In genomic region chr19:32739686-32740085, GRCm38 (mm10) we compare ENCODE assay signal across 8 mouse cellular contexts. TPM values are rescaled to one million over a fixed set of nuclear protein-coding genes. Genes with fewer than 3 reads are reported as not detected.
DNase-seq lines count a peak whose midpoint lies in the region; ATAC-seq lines count a peak whose summit lies in the region.

Gene Atad1 (minus strand): TSS chr19:32739786.

- H3K9me3 ChIP-seq in liver, embryonic 11.5 days (ENCODE audit: control insufficient read depth, low read length), result no peaks in the 10 kb centered on the region
- H3K9me3 ChIP-seq in embryonic facial prominence, embryonic 11.5 days (replicated peaks; ENCODE audit: control insufficient read depth, low read length), result no peaks in the 10 kb centered on the region
- no peaks in the 10 kb centered on the region for H3K9me3 ChIP-seq in heart, embryonic 13.5 days
- H3K9me3 ChIP-seq in neural tube, embryonic 12.5 days, result no peaks in the 10 kb centered on the region

- H3K4me1 ChIP-seq in liver, embryonic 11.5 days (replicated peaks; ENCODE audit: control insufficient read depth, insufficient read depth, low read length), result no peaks in the 10 kb centered on the region
- no peaks in the 10 kb centered on the region for H3K4me1 ChIP-seq in embryonic facial prominence, embryonic 11.5 days (ENCODE audit: control insufficient read depth, insufficient read depth, low read length)
- no peaks in the 10 kb centered on the region for H3K4me1 ChIP-seq in heart, embryonic 13.5 days
- no peaks in the 10 kb centered on the region for H3K4me1 ChIP-seq in neural tube, embryonic 12.5 days

- WGBS in liver, embryonic 11.5 days, result 84% methylated on average over 4 of the region's 4 CpGs
- WGBS in embryonic facial prominence, embryonic 11.5 days, result 89% methylated on average over 4 of the region's 4 CpGs
- WGBS in heart, embryonic 13.5 days, result 84% methylated on average over 4 of the region's 4 CpGs
- 94% methylated on average over 4 of the region's 4 CpGs for WGBS in neural tube, embryonic 12.5 days

- intact Hi-C loops in left cerebral cortex, postnatal 10 days (cut with DNase I), result no loop called here

- H3K27me3 ChIP-seq in liver, embryonic 11.5 days (replicated peaks; ENCODE audit: control insufficient read depth, insufficient read depth, low read length), result no peaks in the 10 kb centered on the region
- H3K27me3 ChIP-seq in embryonic facial prominence, embryonic 11.5 days (ENCODE audit: control insufficient read depth, insufficient read depth, low read length), result no peaks in the 10 kb centered on the region
- H3K27me3 ChIP-seq in heart, embryonic 13.5 days (replicated peaks), result no peaks in the 10 kb centered on the region
- no peaks in the 10 kb centered on the region for H3K27me3 ChIP-seq in neural tube, embryonic 12.5 days (replicated peaks)

- DNase-seq in liver, embryonic 11.5 days (ENCODE audit: low spot score), result no peak
- no peak for DNase-seq in liver
- DNase-seq in embryonic facial prominence, embryonic 11.5 days (ENCODE audit: low spot score), result no peak
- no peak for DNase-seq in left cerebral cortex, postnatal 10 days (ENCODE audit: extremely low spot score in 1 of 2, low spot score in 2 of 2)
- DNase-seq in frontal cortex, postnatal 14 days (ENCODE audit: low spot score in 2 of 2), result no peak
- no peak for DNase-seq in kidney, postnatal 25 days

- no peak within 1 kb of the TSS for H3K9ac ChIP-seq in liver, embryonic 11.5 days (ENCODE audit: low read depth, low read length)
- H3K9ac ChIP-seq in embryonic facial prominence, embryonic 11.5 days (replicated peaks; ENCODE audit: low read length), result no peak within 1 kb of the TSS
- H3K9ac ChIP-seq in heart, embryonic 13.5 days, result no peak within 1 kb of the TSS
- no peak within 1 kb of the TSS for H3K9ac ChIP-seq in neural tube, embryonic 12.5 days

- H3K4me2 ChIP-seq in liver, embryonic 11.5 days, result no peak within 1 kb of the TSS
- no peak within 1 kb of the TSS for H3K4me2 ChIP-seq in embryonic facial prominence, embryonic 11.5 days (ENCODE audit: low read depth, low read length)
- no peak within 1 kb of the TSS for H3K4me2 ChIP-seq in heart, embryonic 13.5 days
- no peak within 1 kb of the TSS for H3K4me2 ChIP-seq in neural tube, embryonic 12.5 days (replicated peaks)

- no peaks in the 10 kb centered on the region for H3K36me3 ChIP-seq in liver, embryonic 11.5 days (ENCODE audit: control insufficient read depth, insufficient read depth, low read length)
- no peaks in the 10 kb centered on the region for H3K36me3 ChIP-seq in embryonic facial prominence, embryonic 11.5 days (replicated peaks; ENCODE audit: control insufficient read depth, insufficient read depth, low read depth, low read length)
- no peaks in the 10 kb centered on the region for H3K36me3 ChIP-seq in heart, embryonic 13.5 days
- no peaks in the 10 kb centered on the region for H3K36me3 ChIP-seq in neural tube, embryonic 12.5 days

- no peak for ATAC-seq in liver, embryonic 11.5 days (replicated peaks; ENCODE audit: low FRiP score)
- no peak for ATAC-seq in embryonic facial prominence, embryonic 11.5 days (replicated peaks; ENCODE audit: insufficient number of reproducible peaks, low FRiP score, low TSS enrichment, low read depth)
- no peak for ATAC-seq in heart, embryonic 13.5 days (ENCODE audit: extremely low read depth, insufficient number of reproducible peaks, low FRiP score, low TSS enrichment)
- ATAC-seq in neural tube, embryonic 12.5 days (ENCODE audit: low FRiP score, low read depth), result no peak

- no peak within 1 kb of the TSS for H3K4me3 ChIP-seq in liver, embryonic 11.5 days (ENCODE audit: low read depth, low read length)
- no peak within 1 kb of the TSS for H3K4me3 ChIP-seq in embryonic facial prominence, embryonic 11.5 days (ENCODE audit: low read depth, low read length)
- H3K4me3 ChIP-seq in heart, embryonic 13.5 days, result no peak within 1 kb of the TSS
- no peak within 1 kb of the TSS for H3K4me3 ChIP-seq in neural tube, embryonic 12.5 days

- no peak within 1 kb of the TSS for H3K27ac ChIP-seq in liver, embryonic 11.5 days (ENCODE audit: low read depth, low read length)
- H3K27ac ChIP-seq in embryonic facial prominence, embryonic 11.5 days (replicated peaks; ENCODE audit: low read depth, low read length), result no peak within 1 kb of the TSS
- H3K27ac ChIP-seq in heart, embryonic 13.5 days (replicated peaks), result no peak within 1 kb of the TSS
- H3K27ac ChIP-seq in neural tube, embryonic 12.5 days, result no peak within 1 kb of the TSS

RNA-seq across cellular contexts. Expression of gene Atad1, which starts in this region (rescaled TPM):
- polyA plus RNA-seq in liver, embryonic 11.5 days (2014; fragmentation: Nextera tagmentation; extraction: Ambion mirVana), result 58.3 and 58.6 TPM in 2 replicates
- 85.9 and 98.4 TPM in 2 replicates for polyA plus RNA-seq in embryonic facial prominence, embryonic 11.5 days (2014; fragmentation: Nextera tagmentation; extraction: Ambion mirVana)
- 52.2 and 59.8 TPM in 2 replicates for polyA plus RNA-seq in heart, embryonic 13.5 days (2015; fragmentation: Nextera tagmentation; extraction: Ambion mirVana)
- total RNA-seq in left cerebral cortex, postnatal 10 days (2021), result 100 to 1,000 TPM; 111 to 124 TPM
- polyA plus RNA-seq in neural tube, embryonic 12.5 days (2016; fragmentation: Nextera tagmentation; extraction: Ambion mirVana), result 97.0 and 101 TPM in 2 replicates
